Mouse (Mus musculus) urinary bladder, postnatal 4 days (tissue): ENCODE data around the gene Maats1.

ENCODE experiments used
- DNase-seq, 2 experiments: peaks; one replicate each; pipeline ENCODE4 v3.0.0; 2021 to 2022; ENCODE audit warnings: low spot score in 2 of 2

Gene Maats1

GRCm38 (mm10) chr16:38370633-38371374 lies 28.9 kb upstream of the Maats1 start:
- no peak for DNase-seq

DNA sequence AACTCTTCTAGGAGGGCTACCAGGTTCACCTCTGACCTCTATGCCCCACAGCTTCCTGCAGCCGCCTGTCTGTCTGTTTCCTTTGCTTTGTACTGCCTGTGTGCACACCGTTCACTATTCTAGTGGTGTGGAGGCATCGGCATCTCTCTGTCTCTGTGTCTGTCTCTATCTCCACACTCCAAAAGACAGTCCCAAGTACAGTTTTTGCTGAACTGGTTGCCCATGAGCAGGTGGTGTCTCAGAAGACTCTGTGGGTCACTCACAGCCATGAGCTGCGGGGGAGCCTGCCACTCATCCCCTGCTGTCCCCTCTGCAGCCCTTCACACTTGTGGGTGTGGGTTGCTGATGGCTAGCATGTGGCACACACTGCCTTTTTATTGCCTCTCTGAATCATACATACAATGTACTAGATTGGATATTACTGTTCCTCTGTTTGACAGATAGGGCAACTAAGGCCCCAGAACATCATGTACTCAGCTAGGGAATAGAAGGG lies 28.1 kb upstream of the Maats1 start:
- DNase-seq = no peak

DNA sequence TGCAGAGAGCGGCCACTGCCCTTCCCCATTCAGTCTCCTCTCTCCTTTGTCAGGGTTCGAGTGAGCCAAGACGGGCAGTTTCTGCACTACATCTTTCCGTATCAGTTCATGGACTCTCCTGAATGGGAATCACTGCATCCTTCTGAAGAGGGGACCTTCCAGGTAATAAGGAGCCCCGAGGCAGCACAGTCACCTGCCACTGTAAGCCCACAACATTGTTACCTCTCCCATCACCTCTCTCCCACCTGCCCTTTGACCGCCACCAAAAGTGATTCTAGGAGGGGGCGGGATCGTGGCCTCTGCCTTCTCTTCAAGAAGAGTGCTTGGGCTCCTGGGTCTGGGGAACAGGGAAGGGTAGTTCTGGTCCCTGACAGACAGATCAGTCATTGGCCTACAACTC lies 27.5 kb upstream of the Maats1 start:
- no peak for DNase-seq

DNA sequence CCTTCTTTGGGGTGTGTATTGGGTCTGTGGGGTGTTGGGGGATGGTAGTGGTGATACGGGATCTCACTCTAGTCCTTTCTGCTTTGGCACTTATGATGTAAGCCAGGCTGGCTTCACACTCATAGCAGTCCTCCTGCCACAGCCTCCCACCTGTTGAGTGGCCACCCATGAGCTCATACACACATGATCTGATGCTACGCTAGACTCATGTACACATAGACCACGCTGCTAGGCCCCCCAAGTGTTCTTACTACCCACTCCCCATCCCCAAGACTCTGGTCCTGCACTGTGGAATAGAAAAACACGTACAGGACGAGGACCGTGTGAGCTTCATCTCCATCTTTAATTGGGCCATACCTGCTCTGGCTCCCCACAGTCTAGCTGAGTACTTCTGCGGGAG lies 27.1 kb upstream of the Maats1 start:
- DNase-seq = no peak

DNA sequence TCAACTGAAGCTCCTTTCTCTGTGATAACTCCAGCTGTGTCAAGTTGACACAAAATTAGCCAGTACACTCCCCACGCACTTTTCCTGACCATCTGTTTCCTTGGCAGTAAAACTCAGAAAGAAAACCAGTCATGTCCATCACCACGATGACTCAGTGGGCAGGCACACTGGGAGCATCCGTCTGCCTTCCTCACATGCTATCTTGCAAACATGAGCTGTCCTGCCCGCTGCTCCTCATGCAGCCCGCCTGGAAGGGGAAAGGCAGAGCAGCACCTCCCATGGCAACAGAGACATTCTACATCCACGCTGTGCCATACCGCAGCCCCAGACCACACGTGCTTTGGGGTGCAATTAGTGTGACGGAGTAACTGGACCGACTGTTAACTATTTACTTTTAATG lies 26.4 kb upstream of the Maats1 start:
- no peak for DNase-seq

GRCm38 (mm10) chr16:38366231-38366630 lies 24.3 kb upstream of the Maats1 start:
- DNase-seq = no peak

- DNase-seq = no peak
Observed at GRCm38 (mm10) chr16:38365390-38365789, 23.4 kb upstream of the Maats1 start.

DNA sequence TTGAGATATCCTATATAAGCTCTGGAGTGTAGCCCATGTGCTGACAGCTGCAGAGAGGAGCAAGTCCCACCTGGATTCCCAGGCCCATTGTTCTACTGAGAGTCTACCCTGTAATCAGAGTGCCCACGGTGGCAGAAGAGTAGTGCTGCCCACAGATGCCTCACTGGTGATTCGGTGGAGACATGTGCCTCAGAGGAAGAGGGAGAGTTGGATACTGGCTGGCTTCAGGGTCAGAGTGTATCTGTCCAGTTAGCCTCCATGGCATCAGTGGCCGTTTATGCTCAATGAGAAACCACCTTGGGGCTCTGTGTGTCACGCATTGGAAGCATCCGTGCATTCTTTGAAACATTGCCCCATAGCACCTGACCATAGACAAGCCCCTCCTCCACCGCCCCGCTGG lies 21.7 kb upstream of the Maats1 start:
- DNase-seq = no peak

DNA sequence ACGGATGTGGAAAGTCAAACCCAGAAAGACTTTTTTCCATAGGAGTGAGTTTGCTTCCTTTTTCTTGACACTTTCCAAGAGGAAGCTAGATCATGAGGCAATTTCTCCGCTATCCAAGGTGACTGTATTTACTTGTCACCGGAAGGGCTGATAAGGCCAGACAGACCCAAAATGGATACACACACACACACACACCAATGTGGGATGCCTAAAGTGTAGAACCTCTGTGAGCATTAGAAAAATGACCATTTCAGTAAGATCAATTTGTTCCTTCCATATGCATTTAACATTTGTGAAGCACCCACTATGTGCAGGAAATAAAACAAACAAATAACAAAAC lies 21.3 kb upstream of the Maats1 start:
- DNase-seq = no peak

DNA sequence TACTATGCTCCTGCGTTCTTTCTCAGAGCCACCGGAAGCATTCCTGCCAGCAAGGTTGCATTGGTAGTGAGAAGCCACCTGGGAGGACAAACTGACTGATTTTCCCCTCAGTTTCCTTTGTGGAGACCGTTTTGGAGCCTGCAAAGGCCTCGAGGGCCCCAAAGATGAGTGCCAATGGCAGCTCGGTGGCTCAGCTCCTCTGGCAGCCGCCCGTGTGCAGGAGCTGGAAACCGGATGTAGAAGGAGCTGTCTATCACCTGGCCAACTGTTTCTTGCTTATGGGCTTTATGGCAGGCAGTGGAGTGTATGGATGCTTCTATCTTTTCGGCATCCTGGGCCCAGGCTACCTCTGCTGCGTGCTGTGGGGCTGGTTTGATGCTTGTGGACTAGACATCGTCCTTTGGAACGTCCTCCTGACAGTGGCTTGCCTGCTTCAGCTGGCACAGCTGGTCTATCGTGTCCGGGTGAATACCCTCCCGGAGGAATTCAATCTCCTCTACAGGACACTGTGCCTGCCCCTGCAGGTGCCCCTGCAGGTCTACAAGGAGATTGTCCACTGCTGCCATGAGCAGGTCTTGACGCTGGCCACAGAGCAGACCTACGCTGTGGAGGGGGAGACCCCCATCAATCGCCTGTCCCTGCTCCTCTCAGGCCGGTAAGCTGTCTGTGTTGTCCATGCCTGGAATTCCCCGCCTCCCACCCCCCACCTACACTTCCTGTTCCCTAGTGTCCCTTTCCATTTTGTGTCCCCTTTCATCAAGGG lies 20.7 kb upstream of the Maats1 start:
- no peak for DNase-seq

- DNase-seq = no peak
Observed at GRCm38 (mm10) chr16:38361933-38362332, 20.0 kb upstream of the Maats1 start, which contains the start of gene Popdc2. Gene Popdc2 (plus strand): TSS chr16:38362209.

GRCm38 (mm10) chr16:38360317-38360716 lies 18.4 kb upstream of the Maats1 start:
- DNase-seq = no peak

- no peak for DNase-seq
Observed at GRCm38 (mm10) chr16:38359857-38360256, 17.9 kb upstream of the Maats1 start.

GRCm38 (mm10) chr16:38359241-38359640 lies 17.3 kb upstream of the Maats1 start:
- no peak for DNase-seq

GRCm38 (mm10) chr16:38358256-38358812 lies 16.4 kb upstream of the Maats1 start:
- DNase-seq = no peak

GRCm38 (mm10) chr16:38354185-38354913 lies 12.4 kb upstream of the Maats1 start:
- no peak for DNase-seq

DNA sequence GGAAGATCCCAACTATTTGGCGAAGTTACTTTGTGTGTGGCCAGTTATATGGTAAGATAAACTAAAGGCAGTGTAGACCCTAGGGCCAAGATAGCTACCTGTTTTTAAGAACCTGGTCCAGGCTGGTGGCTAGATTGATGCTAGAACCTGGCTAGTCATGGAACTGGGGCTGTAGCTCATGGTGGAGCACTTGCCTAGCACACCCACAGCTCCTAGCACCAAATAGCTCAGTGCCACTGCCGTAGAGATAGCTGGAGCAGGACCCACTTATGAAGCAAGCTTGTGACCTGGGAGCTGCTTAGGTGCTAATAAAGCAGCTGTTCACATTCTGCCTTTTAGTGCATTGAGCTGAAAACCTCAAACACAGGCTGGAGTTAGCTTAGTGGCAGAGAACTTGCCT lies 11.7 kb upstream of the Maats1 start:
- no peak for DNase-seq

GRCm38 (mm10) chr16:38352851-38353250 lies 10.9 kb upstream of the Maats1 start:
- DNase-seq = no peak

GRCm38 (mm10) chr16:38352031-38352430 lies 10.1 kb upstream of the Maats1 start:
- no peak for DNase-seq

DNA sequence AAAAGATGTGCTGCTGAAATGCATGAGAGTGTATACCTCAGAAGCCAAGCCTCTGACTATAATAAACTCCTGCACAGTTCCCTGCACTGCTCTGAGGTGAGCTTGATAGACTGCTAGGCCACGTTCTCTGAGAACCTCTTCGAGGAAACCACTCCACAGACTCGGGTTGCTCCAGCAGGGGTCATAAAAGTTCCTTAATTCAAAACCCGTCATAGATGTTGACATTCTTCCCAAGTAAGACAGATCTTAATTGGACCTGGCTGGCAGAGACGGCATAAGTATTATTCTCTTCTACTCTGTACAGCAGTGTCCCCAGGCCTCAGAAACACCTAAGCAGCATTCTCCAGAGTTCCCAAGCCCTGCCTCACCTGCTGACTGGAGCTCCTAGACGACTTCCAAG lies 9.0 kb upstream of the Maats1 start:
- DNase-seq = no peak

- no peak for DNase-seq
Observed at GRCm38 (mm10) chr16:38350361-38350855, 8.5 kb upstream of the Maats1 start.

DNA sequence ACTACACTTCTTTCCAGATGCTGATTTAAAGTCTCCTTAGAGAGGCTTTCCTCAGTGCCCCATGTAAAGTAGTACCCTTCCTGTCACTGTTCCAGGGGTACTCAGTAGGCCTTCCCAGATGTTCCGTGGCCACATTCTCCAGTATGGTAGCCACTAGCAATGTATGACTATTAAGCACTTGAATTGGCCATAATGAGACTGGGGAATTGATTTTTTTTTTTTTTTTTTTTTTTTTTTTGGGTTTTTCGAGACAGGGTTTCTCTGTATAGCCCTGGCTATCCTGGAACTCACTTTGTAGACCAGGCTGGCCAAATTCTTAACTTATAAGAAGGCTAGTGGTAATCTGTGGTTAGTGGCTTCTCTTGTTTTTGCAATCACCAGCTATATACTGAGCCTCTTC lies 7.9 kb upstream of the Maats1 start:
- DNase-seq = no peak
